Mouse (Mus musculus) liver, postnatal 0 days (tissue): ENCODE data around the gene Rgl1.

Source experiments
- CTCF ChIP-seq: sonication (generic); IDR thresholded peaks from 2 replicates; pipeline ENCODE4 v1.5.1; 2016; ENCODE audit warnings: antibody characterized with exemption, low read depth
- EP300 ChIP-seq: IDR thresholded peaks from 2 replicates; pipeline ENCODE4 v1.6.1; 2016; ENCODE audit warnings: antibody characterized with exemption, low read depth, mild to moderate bottlenecking

DNA sequence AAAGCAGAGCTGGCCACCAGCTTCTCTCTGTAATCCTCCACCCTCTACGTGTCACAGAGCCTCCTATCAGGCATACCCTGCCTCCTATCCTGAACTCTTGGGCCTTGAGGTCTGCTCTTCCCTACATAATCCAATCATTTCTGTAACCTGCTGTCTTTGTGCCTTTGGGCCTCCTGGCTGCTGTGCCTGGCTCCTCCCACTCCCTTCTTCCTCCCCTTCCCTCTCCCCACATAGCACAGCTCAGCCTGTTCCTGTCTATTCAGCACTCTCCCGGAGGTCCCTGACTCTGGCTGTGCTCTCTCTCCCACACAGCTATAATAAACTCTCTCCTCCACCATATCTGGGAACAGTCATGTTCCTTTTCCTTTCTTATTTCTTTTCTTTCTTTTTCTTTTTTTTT, 33.7 kb upstream of the Rgl1 start, which contains the start of gene Ncf2:
- TF ChIP-seq EP300 (no peak), CTCF (no peak)
